Mouse (Mus musculus): ENCODE results near the gene Nr2e1.

Gene Nr2e1

DNA sequence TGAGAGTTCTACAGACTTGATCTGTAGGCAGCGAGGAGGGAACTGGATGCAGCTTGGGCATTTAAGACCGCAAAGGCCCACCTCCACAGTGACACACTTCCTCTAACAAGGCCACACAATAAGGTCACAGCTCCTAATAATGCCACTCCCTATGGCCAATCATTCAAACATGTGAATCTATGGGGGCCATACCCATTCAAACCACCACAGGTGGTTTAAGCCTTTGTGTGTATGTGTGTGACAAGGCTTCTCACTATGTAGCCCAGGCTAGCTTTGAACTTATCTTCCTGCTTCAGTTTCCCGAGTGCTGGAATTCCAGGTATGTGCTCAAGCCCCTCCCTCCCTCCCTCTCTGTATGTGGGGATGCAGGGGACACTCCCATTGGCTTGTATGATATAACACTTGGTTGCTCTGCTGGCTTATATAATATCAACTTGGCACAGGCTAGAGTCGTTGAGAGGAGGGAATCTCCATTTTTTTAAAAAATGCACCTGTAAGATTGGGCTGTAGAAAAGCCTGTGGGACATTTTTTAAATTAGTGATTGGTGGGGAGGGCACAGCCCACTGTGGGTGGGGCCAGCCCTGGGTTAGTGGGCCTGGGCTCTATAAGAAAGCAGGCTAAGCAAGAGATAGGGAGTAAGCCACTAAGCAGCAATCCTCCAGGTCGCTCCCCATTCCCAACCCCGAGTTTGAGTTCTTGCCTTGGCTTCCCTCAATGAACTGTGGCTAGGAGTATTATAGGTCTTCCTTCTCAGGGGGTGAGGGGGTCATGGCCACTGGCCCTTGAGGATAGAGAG lies 37.5 kb downstream of the Nr2e1 start:
- no peak for DNase-seq (ENCODE audit: low spot score)

DNA sequence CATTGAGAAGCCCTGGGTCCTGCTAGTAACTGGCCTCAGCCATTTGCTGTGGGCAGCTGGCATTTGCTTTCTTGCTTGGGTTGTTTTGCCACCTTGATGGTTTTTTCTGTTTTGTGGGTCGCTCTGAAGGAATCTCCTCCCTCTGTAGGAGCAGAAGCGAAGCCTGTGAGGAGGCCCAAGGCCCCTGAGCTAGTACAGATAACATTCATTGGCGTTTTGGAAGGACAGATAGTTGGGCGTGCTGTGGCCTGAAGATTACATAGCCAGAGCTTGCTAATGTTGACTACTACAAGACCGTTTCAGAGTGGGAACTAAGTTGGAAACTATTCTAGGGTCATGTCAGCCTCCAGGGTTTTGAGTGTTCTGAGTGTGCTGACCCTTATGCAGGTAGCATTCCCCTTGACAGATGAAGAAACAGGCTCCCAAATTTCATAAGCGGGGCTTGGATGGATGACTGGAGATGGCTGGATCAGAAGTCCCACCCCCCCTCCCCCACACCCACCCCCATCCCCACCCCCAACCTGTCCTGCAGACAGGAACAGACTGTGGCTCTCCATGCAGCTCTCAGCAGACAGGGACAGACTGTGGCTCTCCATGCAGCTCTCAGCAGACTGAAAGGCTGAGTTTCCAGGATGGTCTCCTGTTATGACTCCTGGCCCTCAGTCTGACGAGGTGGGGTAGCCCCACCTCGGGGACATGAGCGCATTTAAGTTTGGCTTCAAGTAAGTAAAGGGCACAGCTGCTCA lies 45.7 kb downstream of the Nr2e1 start:
- no peak for DNase-seq (ENCODE audit: low spot score)

DNA sequence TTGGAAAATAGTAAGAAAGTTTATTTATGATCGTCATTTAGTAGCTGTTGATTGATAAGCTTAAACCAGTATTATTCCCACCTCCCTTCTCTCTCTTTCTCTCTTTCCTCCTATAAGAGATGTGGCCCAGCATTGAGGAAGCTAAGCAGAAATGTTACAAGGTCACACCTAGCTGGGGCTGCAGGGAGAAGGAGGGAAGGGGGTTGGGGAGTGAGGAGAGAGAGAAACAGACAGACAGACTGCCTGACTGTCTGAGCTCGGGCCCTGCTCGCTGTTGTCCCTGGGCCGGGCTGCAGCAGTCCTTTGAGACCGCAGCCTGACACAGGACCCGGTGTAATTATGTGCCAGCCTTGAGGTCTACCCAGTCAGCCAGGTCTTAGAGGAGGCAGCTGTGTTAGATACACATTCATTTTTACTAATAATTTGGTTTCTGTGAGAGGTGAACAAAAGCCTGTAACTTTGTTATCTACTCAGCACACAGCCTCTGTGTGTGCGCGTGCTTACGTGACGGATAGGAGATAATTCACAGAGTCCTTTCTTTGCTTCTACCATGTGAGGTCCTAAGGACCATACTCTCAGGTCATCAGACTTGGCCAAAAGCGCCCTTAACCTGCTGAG lies 49.5 kb downstream of the Nr2e1 start:
- no peak for DNase-seq (ENCODE audit: low spot score)

DNA sequence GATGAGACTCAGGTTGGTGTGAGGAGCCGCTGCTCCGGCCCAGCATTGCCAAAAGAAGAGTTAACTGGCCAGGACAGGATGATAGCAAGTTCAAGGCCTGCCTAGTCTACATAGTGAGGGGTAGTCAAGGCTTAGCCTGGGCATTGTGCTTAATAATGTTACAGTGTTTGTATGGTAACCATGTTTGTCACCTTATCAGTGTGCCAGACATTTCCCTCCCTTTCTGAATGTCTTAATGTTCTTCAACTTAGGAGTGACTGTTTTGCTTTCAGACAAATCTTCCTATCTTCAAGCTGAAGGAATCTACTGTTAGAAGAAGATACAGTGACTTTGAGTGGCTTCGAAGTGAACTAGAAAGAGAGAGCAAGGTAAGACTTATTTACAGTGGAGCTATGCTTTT lies 57.8 kb downstream of the Nr2e1 start:
- DNase-seq (ENCODE audit: low spot score) = no peak

DNA sequence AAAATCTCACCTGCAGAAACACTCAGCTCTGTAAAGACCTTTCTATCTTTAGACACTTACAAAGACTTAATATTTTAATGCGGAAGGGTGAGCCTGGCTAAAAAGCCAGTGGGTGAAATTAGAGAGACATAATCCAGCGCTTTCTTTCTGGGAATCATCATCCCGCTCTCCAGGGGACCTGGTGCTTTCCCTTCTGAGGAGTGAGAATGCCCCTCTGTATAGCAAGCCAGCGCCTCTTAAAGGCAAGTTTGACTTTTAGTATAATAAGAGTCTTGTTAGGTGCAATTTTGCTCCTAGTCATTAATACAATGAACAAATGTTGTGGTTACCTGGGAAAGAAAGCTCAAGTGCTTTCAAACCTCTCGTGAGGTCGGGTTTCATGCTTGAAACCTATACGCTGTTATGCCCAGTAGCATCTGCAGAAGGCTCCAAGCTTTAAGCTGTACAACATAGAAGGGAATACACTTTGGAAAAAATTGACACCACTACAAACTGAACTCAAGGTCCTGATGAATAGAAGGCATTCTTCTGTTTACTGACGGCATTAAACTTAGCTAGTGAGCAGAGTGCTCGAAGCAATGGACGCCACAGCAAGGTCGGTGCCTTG lies 59.8 kb downstream of the Nr2e1 start:
- DNase-seq (ENCODE audit: low spot score) = no peak

DNA sequence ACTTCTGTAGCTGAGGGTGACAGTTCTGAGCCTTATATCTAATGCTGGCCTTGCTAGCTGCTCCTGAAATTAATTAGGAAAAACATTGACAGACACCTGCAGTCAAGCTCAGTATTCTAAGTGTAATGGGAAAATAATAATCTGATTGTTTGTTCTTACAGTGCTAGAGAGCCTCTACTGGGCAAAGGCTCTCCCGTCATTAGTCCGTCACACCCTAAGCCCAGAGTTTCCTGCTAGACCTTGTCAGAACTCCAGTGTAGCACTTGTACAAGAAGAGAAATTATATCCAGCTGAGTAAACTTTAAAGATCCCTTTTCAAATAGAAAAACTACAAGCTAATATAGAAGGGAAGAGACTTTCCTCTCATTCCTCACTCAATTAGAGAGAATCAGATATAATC lies 60.5 kb downstream of the Nr2e1 start:
- DNase-seq (ENCODE audit: low spot score) = no peak

DNA sequence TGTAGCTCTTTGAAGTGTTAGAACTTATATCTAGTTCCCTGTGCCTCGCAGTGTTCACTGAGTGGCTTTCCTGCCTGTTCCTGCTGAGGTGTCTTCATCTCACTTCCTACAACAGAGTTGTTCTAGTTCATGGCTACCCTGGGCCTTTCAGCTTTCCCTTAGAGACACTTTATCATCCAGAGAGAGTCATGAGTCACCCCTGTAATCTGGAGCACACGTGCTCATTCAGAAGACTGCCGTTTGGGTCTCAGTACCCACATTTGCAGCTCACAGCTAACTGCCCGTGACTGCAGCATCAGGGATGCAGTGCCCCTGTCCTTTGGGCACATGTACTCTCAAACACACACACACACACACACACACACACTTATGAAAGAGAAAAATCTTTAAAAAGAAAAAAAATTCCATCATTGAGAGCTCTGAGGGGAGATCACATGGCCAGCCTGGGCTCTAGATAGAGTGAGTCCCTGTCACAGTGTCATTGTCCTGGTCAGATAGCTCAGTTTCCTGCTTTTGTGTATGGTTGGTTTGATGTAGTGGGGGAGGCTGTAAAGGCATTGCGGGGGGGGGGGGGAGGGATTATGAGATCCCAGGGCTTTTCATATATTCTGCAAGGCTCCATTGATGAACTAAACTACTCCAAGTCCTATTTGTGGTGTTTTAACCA lies 62.0 kb downstream of the Nr2e1 start:
- DNase-seq (ENCODE audit: low spot score) = no peak

DNA sequence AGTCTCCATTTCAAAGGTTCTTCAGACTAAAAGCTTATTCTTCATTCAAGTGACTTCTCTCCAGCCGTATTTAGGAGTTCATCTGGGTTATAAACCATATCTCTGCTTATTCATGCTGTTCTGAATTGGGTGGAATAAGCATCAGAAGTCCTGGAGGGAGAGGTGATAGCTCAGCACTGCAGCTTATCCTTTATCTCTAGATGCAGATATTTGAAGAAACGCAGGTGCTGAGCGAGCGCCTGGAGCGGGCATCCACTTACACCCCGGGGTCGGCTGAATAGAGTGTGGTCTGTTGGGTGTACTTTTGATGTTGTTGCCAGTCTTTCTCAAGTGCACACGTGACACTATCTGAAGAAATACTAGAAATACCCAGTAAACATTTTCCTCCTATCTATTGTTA lies 65.1 kb downstream of the Nr2e1 start:
- no peak for DNase-seq (ENCODE audit: low spot score)

DNA sequence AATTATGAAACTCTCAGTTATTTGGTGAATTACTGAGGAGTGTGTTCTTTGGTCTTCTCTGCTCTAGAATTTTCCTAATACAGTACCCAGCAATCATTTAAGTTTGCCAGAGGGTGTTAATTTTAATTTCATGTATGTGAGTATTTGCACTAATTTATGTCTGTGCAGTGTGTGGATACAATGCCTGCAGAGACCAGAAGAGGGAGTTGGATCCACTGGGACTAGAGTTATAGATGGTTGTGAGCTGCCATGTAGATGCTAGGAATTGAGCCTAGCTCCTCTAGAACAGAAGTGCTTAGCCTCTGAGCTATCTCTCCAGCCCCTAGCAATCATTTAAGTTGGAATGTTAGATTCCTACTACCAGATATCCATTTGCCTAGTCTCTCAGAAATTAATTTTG lies 69.3 kb downstream of the Nr2e1 start:
- no peak for DNase-seq (ENCODE audit: low spot score)
